Mouse (Mus musculus): ENCODE measurements around the gene Lrrk1.

DNA sequence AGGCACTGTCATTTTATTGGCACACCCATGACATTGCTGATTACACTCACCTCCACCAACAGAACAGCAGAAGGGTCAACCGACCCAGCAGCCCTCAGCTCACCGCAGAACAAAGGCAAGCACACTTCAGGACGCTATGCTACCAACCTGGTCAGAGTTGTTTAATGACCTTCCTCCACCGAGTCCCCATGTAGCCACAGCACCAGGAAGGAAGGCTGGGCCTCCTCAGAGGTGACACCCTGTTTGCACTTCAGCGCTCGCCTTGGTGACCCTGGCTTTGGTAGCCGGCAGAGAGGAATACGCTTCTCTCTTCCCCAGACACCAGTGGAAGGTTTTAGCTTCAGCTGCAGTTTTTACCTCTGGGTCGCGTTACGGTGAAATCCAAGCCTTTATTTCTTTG is 38.5 kb downstream of the Lrrk1 start:
- TF ChIP-seq MEF2A (IDR thresholded peaks at IDR 0.05; ENCODE audit: borderline replicate concordance, low read depth, low read length): no peak
- TF ChIP-seq EP300 (IDR thresholded peaks at IDR 0.05; ENCODE audit: low read length): no peak
- TF ChIP-seq ZC3H11A (IDR thresholded peaks at IDR 0.05; ENCODE audit: low read depth, low read length): no peak
- TF ChIP-seq CTCF (conservative IDR thresholded peaks at IDR 0.05 in 1 of 2, IDR thresholded peaks at IDR 0.05 in 1 of 2; ENCODE audit: low read depth in 2 of 2, low read length in 2 of 2): no peak
- TF ChIP-seq USF2 (conservative IDR thresholded peaks at IDR 0.05; ENCODE audit: low read depth, low read length): no peak
- no peak for TF ChIP-seq JUND (conservative IDR thresholded peaks at IDR 0.05; ENCODE audit: low read depth, low read length)
- no peak for TF ChIP-seq POLR2A (IDR thresholded peaks at IDR 0.05; ENCODE audit: low read depth, low read length)
- TF ChIP-seq RCOR1 (conservative IDR thresholded peaks at IDR 0.05; ENCODE audit: low read depth, low read length): no peak
- TF ChIP-seq POLR2AphosphoS2 (IDR thresholded peaks at IDR 0.05; ENCODE audit: low read depth, low read length): no peak

Data from CH12.LX (cell line).